Mouse (Mus musculus) natural killer cell, adult 2 months (primary cell): ENCODE results near the gene Cd101.

Experiments used
- DNase-seq, 2 experiments: peaks; one replicate each; pipeline ENCODE4 v3.0.0; 2022; ENCODE audit warnings: low spot score in 2 of 2

The Cd101 gene

GRCm38 (mm10) chr3:101029339-101029738 is at the start of gene Cd101:
TSS of gene Cd101 (minus strand) at chr3:101029556.
- peak in 1 of 2 experiments; percentile 24 for DNase-seq

GRCm38 (mm10) chr3:101078344-101078743 is 49.0 kb upstream of the Cd101 start:
- no peak for DNase-seq

- DNase-seq: no peak
Observed at GRCm38 (mm10) chr3:101077710-101078100, 48.3 kb upstream of the Cd101 start.

GRCm38 (mm10) chr3:101076966-101077709 is 47.8 kb upstream of the Cd101 start:
- DNase-seq: no peak

GRCm38 (mm10) chr3:101075866-101076265 is 46.5 kb upstream of the Cd101 start:
- DNase-seq: no peak

GRCm38 (mm10) chr3:101073384-101073783 is 44.0 kb upstream of the Cd101 start:
- DNase-seq: no peak

GRCm38 (mm10) chr3:101072506-101073215 is 43.3 kb upstream of the Cd101 start:
- DNase-seq: no peak

GRCm38 (mm10) chr3:101071576-101071975 is 42.2 kb upstream of the Cd101 start:
- no peak for DNase-seq

GRCm38 (mm10) chr3:101070796-101071235 is 41.5 kb upstream of the Cd101 start:
- no peak for DNase-seq

- no peak for DNase-seq
Observed at GRCm38 (mm10) chr3:101070230-101070795, 41.0 kb upstream of the Cd101 start.

- DNase-seq: no peak
Observed at GRCm38 (mm10) chr3:101068701-101069100, 39.3 kb upstream of the Cd101 start.

- no peak for DNase-seq
Observed at GRCm38 (mm10) chr3:101066175-101066574, 36.8 kb upstream of the Cd101 start.

- no peak for DNase-seq
Observed at GRCm38 (mm10) chr3:101061865-101062585, 32.7 kb upstream of the Cd101 start.

GRCm38 (mm10) chr3:101059214-101059613 is 29.9 kb upstream of the Cd101 start:
- DNase-seq: no peak

- DNase-seq: peak in 1 of 2 experiments; percentile 15
Observed at GRCm38 (mm10) chr3:101058203-101058602, 28.8 kb upstream of the Cd101 start.

GRCm38 (mm10) chr3:101055216-101055615 is 25.9 kb upstream of the Cd101 start:
- no peak for DNase-seq

GRCm38 (mm10) chr3:101051601-101052000 is 22.2 kb upstream of the Cd101 start:
- no peak for DNase-seq

GRCm38 (mm10) chr3:101049997-101050396 is 20.6 kb upstream of the Cd101 start:
- no peak for DNase-seq

GRCm38 (mm10) chr3:101048781-101049180 is 19.4 kb upstream of the Cd101 start:
- no peak for DNase-seq

- no peak for DNase-seq
Observed at GRCm38 (mm10) chr3:101047586-101048275, 18.4 kb upstream of the Cd101 start.

GRCm38 (mm10) chr3:101045431-101045830 is 16.1 kb upstream of the Cd101 start:
- DNase-seq: no peak
